Mouse (Mus musculus) heart, embryonic 15.5 days (tissue): ENCODE results near the gene Cep164. TPM values are rescaled to one million over a fixed set of nuclear protein-coding genes. Genes with fewer than 3 reads are reported as not detected.

Experiments
- ATAC-seq: fragments of 200-750 bp; cut with Nextera tagmentation; replicated peaks from 2 replicates; pipeline ENCODE4 v1.8.0; 2017; ENCODE audit warnings: low read depth, moderate TSS enrichment; ENCODE audit not compliant: insufficient number of reproducible peaks, insufficient read depth, low FRiP score
- H3K27ac ChIP-seq: fragments of 300-500 bp; sonication (generic); 2 replicates; pipeline ENCODE4 v1.5.1; 2015; ENCODE audit warnings: mild to moderate bottlenecking, inconsistent platforms
- H3K27me3 ChIP-seq: fragments of 300-500 bp; sonication (generic); 2 replicates; pipeline ENCODE4 v1.6.1; 2015; ENCODE audit warnings: inconsistent platforms
- H3K36me3 ChIP-seq: fragments of 300-500 bp; sonication (generic); 2 replicates; pipeline ENCODE4 v1.6.1; 2015; ENCODE audit warnings: mild to moderate bottlenecking, inconsistent platforms
- H3K4me1 ChIP-seq: fragments of 300-500 bp; sonication (generic); replicated peaks from 2 replicates; pipeline ENCODE4 v1.6.1; 2015; ENCODE audit warnings: inconsistent platforms
- H3K4me2 ChIP-seq: fragments of 300-500 bp; sonication (generic); 2 replicates; pipeline ENCODE4 v1.6.1; 2015; ENCODE audit warnings: inconsistent platforms, mild to moderate bottlenecking, moderate library complexity
- H3K4me3 ChIP-seq: fragments of 300-500 bp; sonication (generic); 2 replicates; pipeline ENCODE4 v1.5.1; 2015; ENCODE audit warnings: mild to moderate bottlenecking, inconsistent platforms
- H3K9ac ChIP-seq: fragments of 300-500 bp; sonication (generic); 2 replicates; pipeline ENCODE4 v1.6.1; 2015; ENCODE audit warnings: mild to moderate bottlenecking, inconsistent platforms
- H3K9me3 ChIP-seq: fragments of 300-500 bp; sonication (generic); replicated peaks from 2 replicates; pipeline ENCODE4 v1.6.1; 2016; ENCODE audit warnings: inconsistent platforms
- WGBS: fragments of 180-500 bp; shearing (Covaris S2); methylation state at CpG from one replicate; pipeline ENCODE4 v1.1.7; 2015; ENCODE audit warnings: mixed read lengths; 5-methylcytosine and 5-hydroxymethylcytosine counted together
- polyA plus RNA-seq: library from polyadenylated mRNA; unstranded; fragments of >200 nt; fragmentation: Nextera tagmentation; extraction: Ambion mirVana; gene quantifications from 2 replicates; pipeline ENCODE4 v1.2.1, GENCODE M21; 2015

Cep164 gene
- 12.4 and 16.5 TPM in 2 replicates for polyA plus RNA-seq

- Histone ChIP-seq H3K9me3 (peaks cover 6% of the 10 kb centered on the region; the same call in 1 of the 2 replicates), H3K27ac (peak within 1 kb of the TSS; percentile 82), H3K4me3 (peak within 1 kb of the TSS; percentile 85), H3K36me3 (no peaks in the 10 kb centered on the region), H3K9ac (peak within 1 kb of the TSS; percentile 66), H3K4me1 (peaks cover 6% of the 10 kb centered on the region), H3K27me3 (no peaks in the 10 kb centered on the region), H3K4me2 (peak within 1 kb of the TSS; percentile 82)
- WGBS: under 1% methylated on average over 31 of the region's 31 CpGs
- ATAC-seq: peak; percentile 91
These were observed at the start of gene Cep164 for GRCm38 (mm10) chr9:45828291-45828963. TSS of gene Cep164 (minus strand) at chr9:45828691.

GRCm38 (mm10) chr9:45877928-45878327, 49.4 kb upstream of the Cep164 start:
- 57% methylated on average over 2 of the region's 2 CpGs for WGBS

GRCm38 (mm10) chr9:45870265-45870664, 41.8 kb upstream of the Cep164 start:
- 89% methylated on average over 3 of the region's 3 CpGs for WGBS
- Histone ChIP-seq H3K27ac (no peak overlapping the region), H3K4me1 (no peaks in the 10 kb centered on the region), H3K9ac (no peak overlapping the region), H3K27me3 (no peaks in the 10 kb centered on the region), H3K4me3 (no peak overlapping the region), H3K36me3 (peaks cover 63% of the 10 kb centered on the region), H3K4me2 (no peak overlapping the region), H3K9me3 (no peaks in the 10 kb centered on the region)
- ATAC-seq: no peak

More at GRCm38 (mm10) chr9:45877928-45878327, 49.4 kb upstream of the Cep164 start:
- Histone ChIP-seq H3K4me2 (no peak overlapping the region), H3K4me1 (no peaks in the 10 kb centered on the region), H3K9ac (no peak overlapping the region), H3K9me3 (no peaks in the 10 kb centered on the region), H3K36me3 (peaks cover 29% of the 10 kb centered on the region; the same call in 1 of the 2 replicates), H3K27ac (no peak overlapping the region), H3K4me3 (no peak overlapping the region), H3K27me3 (no peaks in the 10 kb centered on the region)
- ATAC-seq: no peak

GRCm38 (mm10) chr9:45869181-45869580, 40.7 kb upstream of the Cep164 start:
- Histone ChIP-seq H3K9me3 (no peaks in the 10 kb centered on the region), H3K27me3 (no peaks in the 10 kb centered on the region)

GRCm38 (mm10) chr9:45861813-45862212, 33.3 kb upstream of the Cep164 start:
- Histone ChIP-seq H3K27ac (no peak overlapping the region), H3K27me3 (no peaks in the 10 kb centered on the region), H3K36me3 (peaks cover 83% of the 10 kb centered on the region), H3K9ac (no peak overlapping the region), H3K9me3 (no peaks in the 10 kb centered on the region), H3K4me3 (no peak overlapping the region), H3K4me1 (no peaks in the 10 kb centered on the region), H3K4me2 (no peak overlapping the region)
- ATAC-seq: no peak
- 93% methylated on average over 7 of the region's 7 CpGs for WGBS

More at GRCm38 (mm10) chr9:45869181-45869580, 40.7 kb upstream of the Cep164 start:
- H3K27ac ChIP-seq: no peak overlapping the region
- H3K4me2 ChIP-seq: no peak overlapping the region
- no peak overlapping the region for H3K4me3 ChIP-seq
- H3K4me1 ChIP-seq: no peaks in the 10 kb centered on the region
- H3K36me3 ChIP-seq: peaks cover 74% of the 10 kb centered on the region
- WGBS: 90% methylated on average over 3 of the region's 3 CpGs
- ATAC-seq: no peak
- H3K9ac ChIP-seq: no peak overlapping the region

GRCm38 (mm10) chr9:45859364-45859763, 30.9 kb upstream of the Cep164 start:
- Histone ChIP-seq H3K9ac (no peak overlapping the region), H3K9me3 (no peaks in the 10 kb centered on the region), H3K4me2 (no peak overlapping the region), H3K36me3 (peaks cover 77% of the 10 kb centered on the region), H3K4me3 (no peak overlapping the region), H3K27ac (no peak overlapping the region), H3K27me3 (no peaks in the 10 kb centered on the region), H3K4me1 (no peaks in the 10 kb centered on the region)
- 85% methylated on average over 10 of the region's 10 CpGs for WGBS
- no peak for ATAC-seq

- 74% methylated on average over 1 of the region's 1 CpGs for WGBS
- ATAC-seq: no peak
These were observed 25.6 kb upstream of the Cep164 start for GRCm38 (mm10) chr9:45854136-45854535.

GRCm38 (mm10) chr9:45853695-45854094, 25.2 kb upstream of the Cep164 start:
- WGBS: 95% methylated on average over 2 of the region's 2 CpGs
- ATAC-seq: no peak
- Histone ChIP-seq H3K9ac (no peak overlapping the region), H3K4me3 (no peak overlapping the region), H3K4me2 (no peak overlapping the region), H3K4me1 (peaks cover 30% of the 10 kb centered on the region), H3K27me3 (no peaks in the 10 kb centered on the region), H3K27ac (no peak overlapping the region), H3K36me3 (peaks cover 38% of the 10 kb centered on the region), H3K9me3 (no peaks in the 10 kb centered on the region)

More at GRCm38 (mm10) chr9:45854136-45854535, 25.6 kb upstream of the Cep164 start:
- no peaks in the 10 kb centered on the region for H3K27me3 ChIP-seq
- no peak overlapping the region for H3K27ac ChIP-seq
- peaks cover 41% of the 10 kb centered on the region for H3K36me3 ChIP-seq
- no peak overlapping the region for H3K9ac ChIP-seq
- H3K4me2 ChIP-seq: no peak overlapping the region
- no peaks in the 10 kb centered on the region for H3K9me3 ChIP-seq
- H3K4me1 ChIP-seq: peaks cover 26% of the 10 kb centered on the region
- H3K4me3 ChIP-seq: no peak overlapping the region

- no peak overlapping the region for H3K27ac ChIP-seq
These were observed 23.3 kb upstream of the Cep164 start for GRCm38 (mm10) chr9:45851776-45852175.

GRCm38 (mm10) chr9:45851330-45851729, 22.8 kb upstream of the Cep164 start:
- peak overlapping the region; percentile 91 for H3K27ac ChIP-seq
- peaks cover 18% of the 10 kb centered on the region for H3K36me3 ChIP-seq
- H3K9ac ChIP-seq: 0 out of 2 replicates have a peak overlapping the region, but pooled peaks have one; percentile 11
- H3K4me3 ChIP-seq: no peak overlapping the region
- H3K27me3 ChIP-seq: no peaks in the 10 kb centered on the region
- 51% methylated on average over 5 of the region's 5 CpGs for WGBS
- no peaks in the 10 kb centered on the region for H3K9me3 ChIP-seq
- ATAC-seq: no peak
- peaks cover 36% of the 10 kb centered on the region for H3K4me1 ChIP-seq
- H3K4me2 ChIP-seq: no peak overlapping the region

More at GRCm38 (mm10) chr9:45851776-45852175, 23.3 kb upstream of the Cep164 start:
- Histone ChIP-seq H3K4me2 (no peak overlapping the region), H3K36me3 (peaks cover 20% of the 10 kb centered on the region), H3K4me1 (peaks cover 36% of the 10 kb centered on the region), H3K9ac (no peak overlapping the region), H3K4me3 (no peak overlapping the region), H3K9me3 (no peaks in the 10 kb centered on the region), H3K27me3 (no peaks in the 10 kb centered on the region)
- 88% methylated on average over 2 of the region's 2 CpGs for WGBS
- ATAC-seq: no peak

GRCm38 (mm10) chr9:45850528-45851155, 22.2 kb upstream of the Cep164 start:
- Histone ChIP-seq H3K27me3 (no peaks in the 10 kb centered on the region), H3K9me3 (no peaks in the 10 kb centered on the region), H3K9ac (peak overlapping the region; percentile 11; the same call in 1 of the 2 replicates), H3K36me3 (peaks cover 12% of the 10 kb centered on the region), H3K4me2 (no peak overlapping the region), H3K27ac (peak overlapping the region; percentile 91), H3K4me1 (peaks cover 36% of the 10 kb centered on the region), H3K4me3 (no peak overlapping the region)
- ATAC-seq: no peak
- 59% methylated on average over 8 of the region's 8 CpGs for WGBS
